Mouse (Mus musculus) MEL (cell line): ENCODE measurements at regions not wholly inside any gene's neighbourhood (a gene's known extent, or its start where the extent isn't known, plus 50 kb on each side); places are given as distances from the start of the nearest gene placed in this dataset.

Experiments
- DNase-seq: peaks from one replicate; pipeline ENCODE4 v3.0.0; 2011; ENCODE audit warnings: low read depth, low spot score
- H3K27ac ChIP-seq: 2 replicates; pipeline ENCODE4 v1.5.1; 2012; ENCODE audit warnings: low read depth, mild to moderate bottlenecking, control low read depth, low read length, moderate library complexity; ENCODE audit not compliant: control insufficient read depth
- H3K27me3 ChIP-seq, 2 experiments: fragments of 150-350 bp in 1 of 2; sonication (generic) in 1 of 2; 2 replicates each; pipeline ENCODE4 v1.6.1; 2012; ENCODE audit warnings: low read length in 2 of 2, mild to moderate bottlenecking in 2 of 2, improper control_type of control experiment in 1 of 2, moderate library complexity in 1 of 2; ENCODE audit not compliant: insufficient read depth in 2 of 2, control insufficient read depth in 1 of 2
- H3K36me3 ChIP-seq, 2 experiments: 2 replicates each; pipeline ENCODE4 v1.6.1; 2012 to 2014; ENCODE audit warnings: low read length in 2 of 2, improper control_type of control experiment in 1 of 2, inconsistent platforms in 1 of 2, mild to moderate bottlenecking in 1 of 2; ENCODE audit not compliant: insufficient read depth in 2 of 2, control insufficient read depth in 1 of 2
- H3K4me1 ChIP-seq, 2 experiments: fragments of 150-350 bp in 1 of 2; sonication (generic) in 1 of 2; 2 replicates each; pipeline ENCODE4 v1.6.1; 2012; ENCODE audit warnings: low read length in 2 of 2, improper control_type of control experiment in 1 of 2, mild to moderate bottlenecking in 1 of 2; ENCODE audit not compliant: insufficient read depth in 2 of 2, control insufficient read depth in 1 of 2
- H3K4me3 ChIP-seq, 2 experiments: fragments of 150-350 bp in 1 of 2; sonication (generic) in 1 of 2; 2 replicates each; pipeline ENCODE4 v1.5.1; 2012; ENCODE audit warnings: low read depth in 2 of 2, low read length in 2 of 2, mild to moderate bottlenecking in 2 of 2, moderate library complexity in 2 of 2, control low read depth in 1 of 2, improper control_type of control experiment in 1 of 2; ENCODE audit not compliant: control insufficient read depth in 1 of 2, insufficient read depth in 1 of 2
- H3K79me2 ChIP-seq: 2 replicates; pipeline ENCODE4 v1.6.1; 2012; ENCODE audit warnings: mild to moderate bottlenecking, low read length, moderate library complexity; ENCODE audit not compliant: control insufficient read depth, poor library complexity, insufficient read depth
- H3K9ac ChIP-seq: 2 replicates; pipeline ENCODE4 v1.6.1; 2012; ENCODE audit warnings: low read depth, mild to moderate bottlenecking, control low read depth, low read length, moderate library complexity; ENCODE audit not compliant: control insufficient read depth, poor library complexity, severe bottlenecking
- H3K9me3 ChIP-seq: fragments of 150-350 bp; sonication (generic); replicated peaks from 2 replicates; pipeline ENCODE4 v1.6.1; 2012; ENCODE audit warnings: mild to moderate bottlenecking, low read length, improper control_type of control experiment, moderate library complexity; ENCODE audit not compliant: insufficient read depth
- BHLHE40 ChIP-seq: IDR thresholded peaks from 2 replicates; pipeline ENCODE4 v1.6.1; 2012; ENCODE audit warnings: low read depth, mild to moderate bottlenecking, inconsistent platforms, low read length, improper control_type of control experiment, borderline replicate concordance
- CHD1 ChIP-seq: IDR thresholded peaks from 2 replicates; pipeline ENCODE4 v1.6.1; 2012; ENCODE audit warnings: low read depth, mild to moderate bottlenecking, inconsistent platforms, low read length, improper control_type of control experiment
- CHD2 ChIP-seq: IDR thresholded peaks from 2 replicates; pipeline ENCODE4 v1.6.1; 2011; ENCODE audit warnings: low read length, improper control_type of control experiment
- CTCF ChIP-seq, 3 experiments: IDR thresholded peaks in 2 of 3; conservative IDR thresholded peaks in 1 of 3; 2 replicates each; pipeline ENCODE4 v1.5.1; 2011 to 2012; ENCODE audit warnings: low read length in 3 of 3, low read depth in 2 of 3, mild to moderate bottlenecking in 2 of 3, improper control_type of control experiment in 1 of 3, inconsistent platforms in 1 of 3, mixed read lengths in 1 of 3, moderate library complexity in 1 of 3; ENCODE audit not compliant: control insufficient read depth in 1 of 3, insufficient read depth in 1 of 3, poor library complexity in 1 of 3, severe bottlenecking in 1 of 3
- E2F4 ChIP-seq: IDR thresholded peaks from 2 replicates; pipeline ENCODE4 v1.6.1; 2011; ENCODE audit warnings: low read depth, low read length, improper control_type of control experiment, borderline replicate concordance
- EP300 ChIP-seq, 2 experiments: IDR thresholded peaks; 2 replicates each; pipeline ENCODE4 v1.6.1; 2011; ENCODE audit warnings: improper control_type of control experiment in 2 of 2, low read length in 2 of 2, low read depth in 1 of 2, mild to moderate bottlenecking in 1 of 2
- ETS1 ChIP-seq: IDR thresholded peaks from 2 replicates; pipeline ENCODE4 v1.6.1; 2012; ENCODE audit warnings: low read depth, mild to moderate bottlenecking, inconsistent platforms, low read length, improper control_type of control experiment, moderate library complexity
- GABPA ChIP-seq: IDR thresholded peaks from 2 replicates; pipeline ENCODE4 v1.6.1; 2012; ENCODE audit warnings: low read depth, mild to moderate bottlenecking, inconsistent platforms, low read length, improper control_type of control experiment, moderate library complexity
- GATA1 ChIP-seq: IDR thresholded peaks from 2 replicates; pipeline ENCODE4 v1.6.1; 2011; ENCODE audit warnings: low read depth, low read length, improper control_type of control experiment
- JUND ChIP-seq: IDR thresholded peaks from 2 replicates; pipeline ENCODE4 v1.6.1; 2011; ENCODE audit warnings: low read depth, mild to moderate bottlenecking, improper control_type of control experiment, low read length
- MAX ChIP-seq: IDR thresholded peaks from 2 replicates; pipeline ENCODE4 v1.6.1; 2011; ENCODE audit warnings: low read length, improper control_type of control experiment
- MAZ ChIP-seq: IDR thresholded peaks from 2 replicates; pipeline ENCODE4 v1.6.1; 2012; ENCODE audit warnings: low read depth, mild to moderate bottlenecking, inconsistent platforms, low read length, improper control_type of control experiment
- MEF2A ChIP-seq: IDR thresholded peaks from 2 replicates; pipeline ENCODE4 v1.6.1; 2014; ENCODE audit warnings: low read depth, mild to moderate bottlenecking, inconsistent platforms, low read length, improper control_type of control experiment; ENCODE audit not compliant: poor library complexity, insufficient replicate concordance, severe bottlenecking; ENCODE audit errors: extremely low read depth
- NELFE ChIP-seq: IDR thresholded peaks from 2 replicates; pipeline ENCODE4 v1.6.1; 2011; ENCODE audit warnings: low read depth, low read length, improper control_type of control experiment
- POLR2A ChIP-seq, 2 experiments: IDR thresholded peaks; 2 replicates each; pipeline ENCODE4 v1.6.1; 2011 to 2012; ENCODE audit warnings: low read length in 2 of 2, mild to moderate bottlenecking in 2 of 2, control low read depth in 1 of 2, improper control_type of control experiment in 1 of 2, low read depth in 1 of 2, moderate library complexity in 1 of 2; ENCODE audit not compliant: control insufficient read depth in 1 of 2, insufficient read depth in 1 of 2, poor library complexity in 1 of 2
- POLR2AphosphoS5 ChIP-seq: IDR thresholded peaks from 2 replicates; pipeline ENCODE4 v1.6.1; 2012; ENCODE audit warnings: low read depth, borderline replicate concordance, mild to moderate bottlenecking, inconsistent platforms, low read length, moderate library complexity, mixed read lengths
- RAD21 ChIP-seq: IDR thresholded peaks from 2 replicates; pipeline ENCODE4 v1.6.1; 2011; ENCODE audit warnings: mild to moderate bottlenecking, low read depth, low read length, improper control_type of control experiment
- RCOR1 ChIP-seq: IDR thresholded peaks from 2 replicates; pipeline ENCODE4 v1.6.1; 2012; ENCODE audit warnings: low read depth, mild to moderate bottlenecking, inconsistent platforms, low read length, improper control_type of control experiment
- SIN3A ChIP-seq: IDR thresholded peaks from 2 replicates; pipeline ENCODE4 v1.6.1; 2012; ENCODE audit warnings: low read length, improper control_type of control experiment, inconsistent platforms
- SMC3 ChIP-seq: IDR thresholded peaks from 2 replicates; pipeline ENCODE4 v1.6.1; 2011; ENCODE audit warnings: low read depth, low read length, improper control_type of control experiment
- TAL1 ChIP-seq: IDR thresholded peaks from 2 replicates; pipeline ENCODE4 v1.6.1; 2012; ENCODE audit warnings: mild to moderate bottlenecking, inconsistent platforms, low read length, moderate library complexity, mixed read lengths
- TBP ChIP-seq: IDR thresholded peaks from 2 replicates; pipeline ENCODE4 v1.8.0; 2011; ENCODE audit warnings: low read depth, low read length, improper control_type of control experiment
- TCF12 ChIP-seq: IDR thresholded peaks from 2 replicates; pipeline ENCODE4 v1.6.1; 2014; ENCODE audit warnings: low read depth, mild to moderate bottlenecking, inconsistent platforms, low read length, improper control_type of control experiment, moderate library complexity
- UBTF ChIP-seq: IDR thresholded peaks from 2 replicates; pipeline ENCODE4 v1.6.1; 2012; ENCODE audit warnings: low read depth, mild to moderate bottlenecking, inconsistent platforms, low read length, improper control_type of control experiment, moderate library complexity, borderline replicate concordance; ENCODE audit not compliant: insufficient read depth
- ZNF384 ChIP-seq: IDR thresholded peaks from 2 replicates; pipeline ENCODE4 v1.6.1; 2012; ENCODE audit warnings: low read depth, mild to moderate bottlenecking, inconsistent platforms, low read length, improper control_type of control experiment

DNA sequence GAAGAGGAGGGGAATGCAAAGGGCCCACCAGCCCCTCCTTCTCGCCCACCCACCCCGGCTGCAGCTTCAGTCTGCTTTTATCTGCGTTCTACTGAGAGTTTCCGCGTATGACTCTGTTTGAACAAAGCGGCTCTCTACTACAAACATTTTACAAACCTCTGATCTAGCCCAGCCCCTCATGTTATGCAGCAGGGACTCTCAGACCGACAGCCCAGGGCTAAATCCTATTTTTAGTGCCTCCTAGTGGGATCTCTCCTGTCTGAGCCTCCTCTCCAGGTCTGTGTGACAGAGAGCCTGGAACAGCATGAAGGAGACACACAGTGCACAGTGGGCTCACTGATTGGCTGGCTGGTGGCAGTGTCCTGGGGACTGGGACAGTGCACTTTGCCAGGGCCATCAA is 145.7 kb upstream of the Igsf21 start:
- no peak for TF ChIP-seq ZNF384
- no peak for TF ChIP-seq GATA1
- TF ChIP-seq RAD21: no peak
- TF ChIP-seq MAX: no peak
- TF ChIP-seq E2F4: no peak
- no peak for TF ChIP-seq TAL1
- no peak for TF ChIP-seq NELFE
- TF ChIP-seq CHD2: no peak
- no peak for TF ChIP-seq EP300 (IDR thresholded peaks at IDR 0.05; ENCODE audit: low read depth in 1 of 2, low read length in 2 of 2)
- no peak for TF ChIP-seq CTCF (IDR thresholded peaks at IDR 0.05 in 2 of 3, conservative IDR thresholded peaks at IDR 0.05 in 1 of 3; ENCODE audit: control insufficient read depth in 1 of 3, insufficient read depth in 1 of 3, low read depth in 2 of 3, low read length in 3 of 3, poor library complexity in 1 of 3, severe bottlenecking in 1 of 3)
- TF ChIP-seq SIN3A: no peak
- TF ChIP-seq TBP: no peak
- no peak for TF ChIP-seq UBTF
- no peak for TF ChIP-seq GABPA
- TF ChIP-seq TCF12: no peak
- TF ChIP-seq BHLHE40: no peak
- no peaks in the 10 kb centered on the region for H3K9me3 ChIP-seq
- no peak overlapping the region for H3K27ac ChIP-seq

DNA sequence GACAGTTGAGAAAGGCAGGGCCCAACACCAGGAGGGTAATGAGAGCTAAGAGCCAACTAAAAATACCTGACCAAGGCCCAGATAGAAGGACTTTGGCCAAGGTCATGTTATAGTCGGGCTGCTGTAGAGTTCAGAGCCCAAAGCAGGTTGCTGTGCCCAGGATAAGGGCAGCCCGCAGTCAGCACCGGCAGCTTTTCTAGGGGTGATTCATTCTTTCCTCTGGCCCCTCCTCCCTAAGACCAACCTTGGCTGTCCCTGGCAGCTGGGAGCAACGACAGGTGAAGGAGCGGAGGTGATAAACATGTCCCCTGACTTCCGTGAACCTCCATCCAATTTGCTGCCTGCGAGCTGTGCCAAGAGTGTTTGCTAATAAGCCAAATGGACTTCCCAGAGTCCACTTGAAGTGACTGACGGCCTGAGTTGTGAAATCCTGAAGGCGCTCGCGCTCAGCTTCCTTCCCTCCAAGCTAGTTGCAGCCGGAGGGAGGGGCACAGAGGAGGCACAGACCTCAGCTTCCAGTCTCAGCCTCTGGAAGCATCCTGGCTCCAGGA is 144.2 kb upstream of the Igsf21 start:
- H3K9me3 ChIP-seq: no peaks in the 10 kb centered on the region

More for the DNA sequence above, 145.7 kb upstream of the Igsf21 start:
- Histone ChIP-seq H3K4me1 (no peaks in the 10 kb centered on the region), H3K36me3 (no peaks in the 10 kb centered on the region), H3K27me3 (no peaks in the 10 kb centered on the region), H3K9ac (no peak overlapping the region), H3K4me3 (no peak overlapping the region), H3K79me2 (no peaks in the 10 kb centered on the region)
- DNase-seq: no peak

More for the DNA sequence above, 144.2 kb upstream of the Igsf21 start:
- Histone ChIP-seq H3K27me3 (no peaks in the 10 kb centered on the region), H3K36me3 (no peaks in the 10 kb centered on the region), H3K4me1 (no peaks in the 10 kb centered on the region), H3K27ac (no peak overlapping the region), H3K9ac (no peak overlapping the region), H3K79me2 (no peaks in the 10 kb centered on the region), H3K4me3 (no peak overlapping the region)
- no peak for TF ChIP-seq RAD21
- no peak for TF ChIP-seq MAX
- no peak for TF ChIP-seq MEF2A
- no peak for TF ChIP-seq POLR2A (IDR thresholded peaks at IDR 0.05; ENCODE audit: control insufficient read depth in 1 of 2, insufficient read depth in 1 of 2, low read depth in 1 of 2, low read length in 2 of 2, poor library complexity in 1 of 2)
- no peak for TF ChIP-seq POLR2AphosphoS5
- no peak for TF ChIP-seq RCOR1
- no peak for TF ChIP-seq EP300 (IDR thresholded peaks at IDR 0.05; ENCODE audit: low read depth in 1 of 2, low read length in 2 of 2)
- TF ChIP-seq MAZ: no peak
- no peak for TF ChIP-seq SMC3
- TF ChIP-seq CHD1: no peak
- TF ChIP-seq ZNF384: no peak
- no peak for TF ChIP-seq JUND
- TF ChIP-seq CHD2: no peak
- TF ChIP-seq ETS1: no peak
- no peak for DNase-seq
